Mouse (Mus musculus) leukemia stem cell, adult 10-12 weeks (primary cell): Measurements from ENCODE around the gene Dhx29. TPM values are rescaled to one million over a fixed set of nuclear protein-coding genes. Genes with fewer than 3 reads are reported as not detected.

Source experiments
- polyA plus RNA-seq: library from polyadenylated mRNA; stranded (reverse); fragments of >175 nt; gene quantifications from 2 replicates; pipeline ENCODE4 v1.2.3, GENCODE M21; 2012; ENCODE audit warnings: low replicate concordance

Gene Dhx29
- polyA plus RNA-seq: 5.4 and 5.8 TPM in 2 replicates

GRCm38 (mm10) chr13:112927287-112928001, at the start of gene Dhx29, which contains the start of gene Mtrex:
Dhx29 (plus strand) TSS chr13:112927454.
Mtrex (minus strand) TSS chr13:112927398.

GRCm38 (mm10) chr13:112987532-112987943, 60.3 kb downstream of the Dhx29 start, which contains the start of gene Ccno:
Ccno (plus strand) TSS chr13:112987802.

GRCm38 (mm10) chr13:112993531-112994152, 66.4 kb downstream of the Dhx29 start, which contains the start of gene Mcidas:
Mcidas (plus strand) TSS chr13:112993845.

Other genes with a start within 250 kb of the Dhx29 start
- gene Plpp1, start 126.7 kb upstream of the Dhx29 start, polyA plus RNA-seq: 36.3 and 39.7 TPM in 2 replicates
- 0.70 and 2.6 TPM in 2 replicates for gene Mtrex, start 56 bp upstream of the Dhx29 start, polyA plus RNA-seq
- gene Ccno, start 60.3 kb downstream of the Dhx29 start, polyA plus RNA-seq: 0.34 TPM in 1 of 2 replicates, not detected in the other
- not detected in 2 replicates for gene Mcidas, start 66.4 kb downstream of the Dhx29 start, polyA plus RNA-seq
- gene Cdc20b, start 107.7 kb downstream of the Dhx29 start, polyA plus RNA-seq: 0.11 TPM in 1 of 2 replicates, not detected in the other
- gene Gpx8, start 119.0 kb downstream of the Dhx29 start, polyA plus RNA-seq: 0.23 TPM in 1 of 2 replicates, not detected in the other
- gene Gzma, start 173.5 kb downstream of the Dhx29 start, polyA plus RNA-seq: 3.2 TPM in 1 of 2 replicates, not detected in the other